Mouse (Mus musculus) C2C12 (cell line): ENCODE measurements around the gene Psmd11. TPM values are rescaled to one million over a fixed set of nuclear protein-coding genes. Genes with fewer than 3 reads are reported as not detected.
A peak's percentile ranks its signal among the peaks of the same experiment; 100 is the strongest.
"Not testable (repeated sequence)": the region's sequence is repeated elsewhere in the genome, so short reads cannot be mapped to it uniquely, and the experiment has no call there.

Experiments
- H3K27me3 ChIP-seq: one replicate; pipeline ENCODE4 v1.6.1; 2011; ENCODE audit not compliant: control insufficient read depth, insufficient read depth, insufficient read length
- H3K36me3 ChIP-seq: one replicate; pipeline ENCODE4 v1.6.1; 2011; ENCODE audit not compliant: control insufficient read depth, insufficient read depth
- H3K4me3 ChIP-seq: one replicate; pipeline ENCODE4 v1.5.1; 2011; ENCODE audit warnings: mild to moderate bottlenecking, control low read depth; ENCODE audit not compliant: poor library complexity, insufficient read depth, severe bottlenecking
- H3K79me2 ChIP-seq: one replicate; pipeline ENCODE4 v1.6.1; 2011; ENCODE audit not compliant: control insufficient read depth, insufficient read depth
- H3K79me3 ChIP-seq: one replicate; pipeline ENCODE4 v1.6.1; 2011; ENCODE audit warnings: low read depth, control low read depth
- H3ac ChIP-seq: one replicate; pipeline ENCODE3; 2011; ENCODE audit warnings: low read depth; ENCODE audit not compliant: control insufficient read depth, insufficient read length
- CEBPB ChIP-seq: IDR thresholded peaks from one replicate; pipeline ENCODE4 v1.6.1; 2011; ENCODE audit warnings: low read depth, mild to moderate bottlenecking, control low read depth, moderate library complexity
- CTCF ChIP-seq: IDR thresholded peaks from one replicate; pipeline ENCODE4 v1.5.1; 2011; ENCODE audit not compliant: control insufficient read depth, insufficient read depth, insufficient read length
- FOSL1 ChIP-seq: IDR thresholded peaks from one replicate; pipeline ENCODE4 v1.8.0; 2011; ENCODE audit warnings: mild to moderate bottlenecking, low read length; ENCODE audit not compliant: poor library complexity, insufficient read depth, severe bottlenecking
- MAX ChIP-seq: IDR thresholded peaks from one replicate; pipeline ENCODE4 v1.6.1; 2011; ENCODE audit warnings: mild to moderate bottlenecking, control low read depth
- MYOD1 ChIP-seq: IDR thresholded peaks from one replicate; pipeline ENCODE4 v1.6.1; 2011; ENCODE audit warnings: low read depth; ENCODE audit not compliant: control insufficient read depth, insufficient read length
- MYOG ChIP-seq: IDR thresholded peaks from one replicate; pipeline ENCODE4 v1.6.1; 2011; ENCODE audit not compliant: control insufficient read depth, insufficient read length; ENCODE audit errors: extremely low read depth
- USF1 ChIP-seq: IDR thresholded peaks from one replicate; pipeline ENCODE4 v1.6.1; 2011; ENCODE audit warnings: low read depth, mild to moderate bottlenecking, control low read depth, moderate library complexity
- long read RNA-seq, 2 experiments: library from polyadenylated mRNA; unstranded; transcript quantifications; one replicate each; pipeline ENCODE4 v2.0.0; 2019 to 2020
- polyA plus RNA-seq: library from polyadenylated mRNA; unstranded; fragments of >200 nt; fragmentation: generic; extraction: Trizol; gene quantifications from one replicate; pipeline ENCODE4 v1.2.1, GENCODE M21; 2012; ENCODE audit warnings: missing spikeins

The Psmd11 gene
- 82.9 TPM for polyA plus RNA-seq
- long read RNA-seq, experiment 1, transcript Psmd11-201 (14 exons, 2,848 nt): major isoform, 116 of 153 reads
- long read RNA-seq, experiment 1, transcript Psmd11-214 (13 exons, 1,626 nt): minor isoform, 22 of 153 reads
- long read RNA-seq, experiment 1, partial matches to known transcripts: 5 of 153 reads
- long read RNA-seq, experiment 1, other reads (novel, unspliced or antisense): 10 of 153 reads
- long read RNA-seq, experiment 2, transcript Psmd11-201 (14 exons, 2,848 nt): major isoform, 730 of 911 reads
- long read RNA-seq, experiment 2, transcript Psmd11-214 (13 exons, 1,626 nt): minor isoform, 154 of 911 reads
- long read RNA-seq, experiment 2, partial matches to known transcripts: 1 of 911 reads
- long read RNA-seq, experiment 2, other reads (novel, unspliced or antisense): 26 of 911 reads

DNA sequence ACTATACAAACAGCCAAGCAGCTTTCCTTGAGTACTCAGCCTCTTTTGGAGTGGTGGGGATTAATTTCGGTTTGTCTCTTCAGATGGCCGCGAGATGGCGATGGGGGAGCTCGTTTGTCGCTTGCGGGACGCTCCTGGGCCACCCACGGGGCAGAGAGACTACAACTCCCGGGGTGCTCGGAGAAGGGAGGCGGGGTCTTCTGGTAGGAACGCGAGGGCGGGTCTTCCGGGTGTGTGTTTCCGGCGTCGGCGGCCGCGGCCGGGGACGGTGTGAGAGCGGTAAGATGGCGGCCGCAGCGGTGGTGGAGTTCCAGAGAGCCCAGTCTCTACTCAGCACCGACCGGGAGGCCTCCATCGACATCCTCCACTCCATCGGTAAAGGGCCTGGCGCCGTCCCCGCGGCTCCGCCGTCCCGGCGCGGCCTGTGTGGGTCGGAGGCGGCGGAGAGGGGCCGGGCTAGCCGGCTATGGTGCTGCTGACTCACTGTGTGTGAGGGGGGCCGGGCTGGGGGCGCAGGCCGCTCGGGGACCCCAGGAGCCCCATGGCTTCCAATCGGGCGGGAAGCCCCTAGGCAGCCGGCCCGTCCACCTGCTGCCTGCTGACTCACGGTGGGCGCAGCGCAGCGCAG, at the start of gene Psmd11:
Gene Psmd11 (plus strand): TSS at position 235 of the 628 bp plus-strand sequence.
- H3K79me3 ChIP-seq: peaks cover 44% of the 10 kb centered on the region
- no peaks in the 10 kb centered on the region for H3K27me3 ChIP-seq
- H3K4me3 ChIP-seq: peak within 1 kb of the TSS; percentile 98
- peaks cover 16% of the 10 kb centered on the region for H3K36me3 ChIP-seq
- peak within 1 kb of the TSS; percentile 85 for H3ac ChIP-seq
- no peak for TF ChIP-seq FOSL1
- TF ChIP-seq CTCF: peak; percentile 63
- TF ChIP-seq MAX: peak; percentile 38
- peaks cover 51% of the 10 kb centered on the region for H3K79me2 ChIP-seq

DNA sequence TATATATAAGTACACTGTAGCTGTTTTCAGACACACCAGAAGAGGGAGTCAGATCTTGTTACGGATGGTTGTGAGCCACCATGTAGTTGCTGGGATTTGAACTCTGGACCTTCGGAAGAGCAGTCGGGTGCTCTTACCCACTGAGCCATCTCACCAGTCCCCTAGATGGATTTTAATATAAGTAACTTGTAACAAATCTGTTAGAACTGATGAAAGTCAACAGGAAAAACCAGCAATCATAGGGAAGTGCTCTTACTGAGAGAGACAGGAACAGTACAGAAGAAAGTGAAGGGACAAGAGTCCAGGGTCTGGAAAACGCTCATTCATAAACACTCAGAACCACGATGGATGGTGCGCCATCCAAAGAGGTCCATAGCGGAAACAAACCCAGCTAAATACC, 49.2 kb upstream of the Psmd11 start:
- H3K79me3 ChIP-seq: peaks cover 11% of the 10 kb centered on the region
- not testable (repeated sequence) for H3K4me3 ChIP-seq, H3K27me3 ChIP-seq, H3ac ChIP-seq
- peaks cover 29% of the 10 kb centered on the region for H3K79me2 ChIP-seq
- peaks cover 11% of the 10 kb centered on the region for H3K36me3 ChIP-seq

DNA sequence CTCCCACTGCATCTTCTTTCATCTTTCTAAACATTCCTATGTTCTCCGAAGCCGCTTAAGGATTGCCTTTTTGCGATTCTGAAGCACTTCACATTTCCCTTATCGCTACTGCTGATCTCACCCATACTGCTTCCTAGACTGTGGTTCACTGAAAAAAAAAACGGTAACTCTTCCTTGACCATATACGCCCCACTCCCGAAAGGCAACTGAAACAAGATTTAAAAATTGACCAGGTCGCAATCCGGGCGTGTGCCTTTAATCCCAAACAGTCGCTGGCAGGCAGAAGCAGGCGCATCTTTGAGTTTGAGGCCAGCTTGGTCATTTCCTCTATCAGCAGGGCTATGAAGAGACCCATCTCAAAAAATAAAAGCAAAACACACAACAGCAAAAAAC, 45.8 kb upstream of the Psmd11 start:
- Histone ChIP-seq H3K4me3 (peak overlapping the region; percentile 96), H3K79me2 (peaks cover 52% of the 10 kb centered on the region), H3K27me3 (no peaks in the 10 kb centered on the region), H3ac (peak overlapping the region; percentile 65), H3K36me3 (peaks cover 30% of the 10 kb centered on the region), H3K79me3 (peaks cover 45% of the 10 kb centered on the region)
- TF ChIP-seq CTCF (no peak), FOSL1 (no peak), USF1 (no peak), MYOD1 (no peak), CEBPB (no peak), MAX (no peak), MYOG (no peak)

DNA sequence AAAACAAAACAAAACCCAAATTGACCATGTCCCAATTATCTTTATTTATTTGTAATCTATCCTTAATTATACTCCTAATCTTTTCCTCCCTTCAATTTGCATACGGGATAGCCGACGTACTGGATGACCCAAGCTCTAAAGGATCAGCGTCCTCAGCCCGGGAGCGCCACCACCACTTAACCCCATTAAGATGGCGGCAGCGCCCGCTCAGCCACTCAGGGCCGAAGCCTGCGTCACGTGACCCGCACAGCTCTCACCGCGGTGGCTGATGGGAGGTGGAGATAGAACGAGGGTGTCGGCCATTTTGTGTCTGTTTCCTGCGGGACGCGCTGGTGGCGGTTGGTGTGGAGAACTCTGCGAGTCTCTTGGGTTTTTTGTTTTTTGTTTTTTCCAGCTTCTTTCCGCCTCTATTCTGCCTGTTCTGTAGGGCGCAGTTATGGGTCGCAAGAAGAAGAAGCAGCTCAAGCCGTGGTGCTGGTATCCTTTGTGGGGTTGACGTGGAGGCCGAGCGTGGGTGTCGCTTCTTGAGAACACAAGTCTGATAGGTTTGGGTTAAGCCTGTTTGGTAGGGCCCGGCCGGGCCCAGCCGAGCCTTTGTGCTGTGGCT, 45.3 kb upstream of the Psmd11 start, which contains the start of gene Zfp207:
Gene Zfp207 (plus strand): TSS at position 261 of the 607 bp plus-strand sequence.
- peaks cover 35% of the 10 kb centered on the region for H3K36me3 ChIP-seq
- H3K27me3 ChIP-seq: no peaks in the 10 kb centered on the region
- H3K79me2 ChIP-seq: peaks cover 57% of the 10 kb centered on the region
- H3K4me3 ChIP-seq: peak within 1 kb of the TSS; percentile 96
- peak within 1 kb of the TSS; percentile 95 for H3ac ChIP-seq
- TF ChIP-seq MYOD1 (no peak), USF1 (peak; percentile 100), MAX (peak; percentile 78)
- H3K79me3 ChIP-seq: peaks cover 50% of the 10 kb centered on the region

DNA sequence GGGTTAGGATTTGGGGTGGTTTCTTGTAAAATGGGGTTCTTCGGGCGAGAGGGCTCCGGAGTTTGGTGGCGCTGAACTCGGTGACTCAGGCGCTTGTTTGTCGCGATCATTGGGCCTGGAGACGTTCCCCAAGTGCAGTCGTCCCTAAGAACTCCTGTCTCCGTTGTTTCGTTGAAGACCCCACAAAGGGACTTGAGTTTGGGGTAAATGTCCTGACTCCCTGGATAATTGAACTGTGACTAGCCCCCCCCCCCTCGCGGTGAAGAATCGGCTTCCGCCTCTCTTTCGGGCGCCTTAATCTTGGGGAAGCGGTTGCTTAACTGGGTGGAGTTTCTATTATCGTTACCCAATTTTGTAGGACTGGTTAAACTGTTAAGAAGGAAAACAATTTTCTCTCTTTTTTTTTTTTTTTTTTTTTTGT, 44.8 kb upstream of the Psmd11 start:
- H3K27me3 ChIP-seq: no peaks in the 10 kb centered on the region
- H3K36me3 ChIP-seq: peaks cover 40% of the 10 kb centered on the region
- peak overlapping the region; percentile 96 for H3K4me3 ChIP-seq
- TF ChIP-seq MYOG (no peak), FOSL1 (no peak), CEBPB (peak; percentile 24)
- H3K79me2 ChIP-seq: peaks cover 62% of the 10 kb centered on the region
- peak overlapping the region; percentile 95 for H3ac ChIP-seq
- peaks cover 55% of the 10 kb centered on the region for H3K79me3 ChIP-seq

DNA sequence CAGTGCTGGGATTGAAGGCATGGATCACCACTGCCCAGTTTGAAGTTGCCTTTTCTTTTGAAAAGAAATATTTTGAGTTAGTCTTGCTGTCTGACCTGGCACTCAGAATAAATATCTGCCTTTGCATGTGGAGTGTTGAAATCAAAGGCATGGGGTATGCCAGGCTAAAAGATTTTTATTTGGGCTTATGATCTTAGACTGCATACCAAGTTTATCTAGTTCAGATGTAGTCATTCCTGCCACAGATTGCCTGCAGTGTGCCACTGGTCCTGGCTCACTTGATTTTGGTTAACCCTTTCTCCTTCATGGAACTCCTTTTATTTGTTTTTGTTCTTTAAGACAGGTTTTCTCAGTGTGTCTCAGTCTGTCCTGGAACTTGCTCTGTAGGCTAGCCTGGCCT, 44.0 kb upstream of the Psmd11 start:
- Histone ChIP-seq H3K79me2 (peaks cover 70% of the 10 kb centered on the region), H3K36me3 (peaks cover 49% of the 10 kb centered on the region), H3K4me3 (peak overlapping the region; percentile 96), H3ac (peak overlapping the region; percentile 49), H3K27me3 (no peaks in the 10 kb centered on the region), H3K79me3 (peaks cover 63% of the 10 kb centered on the region)
- no peak for TF ChIP-seq FOSL1
- no peak for TF ChIP-seq USF1
- TF ChIP-seq MYOG: no peak
- no peak for TF ChIP-seq MYOD1
- no peak for TF ChIP-seq CEBPB
- TF ChIP-seq MAX: no peak
- TF ChIP-seq CTCF: no peak
